Mouse (Mus musculus): ENCODE results near the gene Izumo4. TPM values are rescaled to one million over a fixed set of nuclear protein-coding genes. Genes with fewer than 3 reads are reported as not detected.

Izumo4 gene
- polyA plus RNA-seq, 1 experiment from 2014 or later = 7.9 TPM

- no peaks in the 10 kb centered on the region for H3K27me3 ChIP-seq (ENCODE audit: insufficient read depth, low read length)
- peak overlapping the region; percentile 95 for H3K4me3 ChIP-seq (ENCODE audit: low read depth, low read length)
- peak; percentile 79 for ATAC-seq
- H3K4me2 ChIP-seq (ENCODE audit: low read depth, low read length) = peak overlapping the region; percentile 78
- peak overlapping the region; percentile 96 for H3K9ac ChIP-seq (replicated peaks)
- peak overlapping the region; percentile 100 for H3K27ac ChIP-seq (ENCODE audit: low read depth)
- peak; percentile 99 for DNase-seq
- peaks cover 62% of the 10 kb centered on the region for H3K4me1 ChIP-seq (ENCODE audit: insufficient read depth)
- H3K36me3 ChIP-seq (replicated peaks; ENCODE audit: insufficient read depth, low read length) = peaks cover 25% of the 10 kb centered on the region
- no peaks in the 10 kb centered on the region for H3K9me3 ChIP-seq (ENCODE audit: low read length)
- TF ChIP-seq CTCF (IDR thresholded peaks at IDR 0.05; ENCODE audit: low read depth) (no peak), EP300 (IDR thresholded peaks at IDR 0.05; ENCODE audit: low read depth) (peak; percentile 44; the same call in 1 of the 2 replicates)
- 2% methylated on average over 43 of the region's 78 CpGs for WGBS (ENCODE audit: insufficient replicate concordance)
These were observed 25.6 kb upstream of the Izumo4 start for GRCm38 (mm10) chr10:80676198-80676928.

- H3K27ac ChIP-seq (ENCODE audit: low read depth) = peak overlapping the region; percentile 100
- peaks cover 16% of the 10 kb centered on the region for H3K36me3 ChIP-seq (replicated peaks; ENCODE audit: insufficient read depth, low read length)
- H3K4me2 ChIP-seq (ENCODE audit: low read depth, low read length) = peak overlapping the region; percentile 78
- no peaks in the 10 kb centered on the region for H3K9me3 ChIP-seq (ENCODE audit: low read length)
- H3K4me3 ChIP-seq (ENCODE audit: low read depth, low read length) = peak overlapping the region; percentile 95
- no peaks in the 10 kb centered on the region for H3K27me3 ChIP-seq (ENCODE audit: insufficient read depth, low read length)
- ATAC-seq = peak; percentile 26
- TF ChIP-seq CTCF (IDR thresholded peaks at IDR 0.05; ENCODE audit: low read depth) (no peak), EP300 (IDR thresholded peaks at IDR 0.05; ENCODE audit: low read depth) (no peak)
- peak overlapping the region; percentile 82 for H3K9ac ChIP-seq (replicated peaks)
- H3K4me1 ChIP-seq (ENCODE audit: insufficient read depth) = peaks cover 61% of the 10 kb centered on the region
- WGBS (ENCODE audit: insufficient replicate concordance) = 4% methylated on average over 9 of the region's 9 CpGs
- peak; percentile 63 for DNase-seq
These were observed 24.7 kb upstream of the Izumo4 start for GRCm38 (mm10) chr10:80677128-80677875.

GRCm38 (mm10) chr10:80677942-80678436 is 24.0 kb upstream of the Izumo4 start, which contains the start of gene Mknk2:
Gene Mknk2 (minus strand): TSS chr10:80678112.
- Histone ChIP-seq H3K9ac (replicated peaks) (peak within 1 kb of the TSS; percentile 82), H3K4me3 (ENCODE audit: low read depth, low read length) (peak within 1 kb of the TSS; percentile 95), H3K27me3 (ENCODE audit: insufficient read depth, low read length) (no peaks in the 10 kb centered on the region), H3K9me3 (ENCODE audit: low read length) (no peaks in the 10 kb centered on the region), H3K4me1 (ENCODE audit: insufficient read depth) (peaks cover 54% of the 10 kb centered on the region), H3K36me3 (replicated peaks; ENCODE audit: insufficient read depth, low read length) (peaks cover 9% of the 10 kb centered on the region), H3K27ac (ENCODE audit: low read depth) (peak within 1 kb of the TSS; percentile 100), H3K4me2 (ENCODE audit: low read depth, low read length) (peak within 1 kb of the TSS; percentile 78)
- ATAC-seq (peak; percentile 75), DNase-seq (peak; percentile 97)
- WGBS (ENCODE audit: insufficient replicate concordance) = 7% methylated on average over 8 of the region's 8 CpGs
- TF ChIP-seq CTCF (IDR thresholded peaks at IDR 0.05; ENCODE audit: low read depth) = 0 out of 2 replicates have a peak, but pooled peaks have one; percentile 8
- TF ChIP-seq EP300 (IDR thresholded peaks at IDR 0.05; ENCODE audit: low read depth) = peak; percentile 79

GRCm38 (mm10) chr10:80678601-80679377 is 23.2 kb upstream of the Izumo4 start:
- DNase-seq (peak; percentile 70), ATAC-seq (no peak)
- TF ChIP-seq CTCF (IDR thresholded peaks at IDR 0.05; ENCODE audit: low read depth) (no peak), EP300 (IDR thresholded peaks at IDR 0.05; ENCODE audit: low read depth) (no peak)
- Histone ChIP-seq H3K9ac (replicated peaks) (peak overlapping the region; percentile 82), H3K4me3 (ENCODE audit: low read depth, low read length) (peak overlapping the region; percentile 95; the same call in 1 of the 2 replicates), H3K36me3 (replicated peaks; ENCODE audit: insufficient read depth, low read length) (peaks cover 3% of the 10 kb centered on the region; the same call in 1 of the 2 replicates), H3K4me2 (ENCODE audit: low read depth, low read length) (peak overlapping the region; percentile 78), H3K9me3 (ENCODE audit: low read length) (no peaks in the 10 kb centered on the region), H3K27me3 (ENCODE audit: insufficient read depth, low read length) (no peaks in the 10 kb centered on the region), H3K27ac (ENCODE audit: low read depth) (peak overlapping the region; percentile 100), H3K4me1 (ENCODE audit: insufficient read depth) (peaks cover 48% of the 10 kb centered on the region)
- WGBS (ENCODE audit: insufficient replicate concordance) = 21% methylated on average over 10 of the region's 10 CpGs

- Histone ChIP-seq H3K4me2 (ENCODE audit: low read depth, low read length) (peak overlapping the region; percentile 78; the same call in 1 of the 2 replicates), H3K36me3 (replicated peaks; ENCODE audit: insufficient read depth, low read length) (no peaks in the 10 kb centered on the region), H3K4me1 (ENCODE audit: insufficient read depth) (peaks cover 47% of the 10 kb centered on the region), H3K4me3 (ENCODE audit: low read depth, low read length) (no peak overlapping the region), H3K27ac (ENCODE audit: low read depth) (peak overlapping the region; percentile 100), H3K9me3 (ENCODE audit: low read length) (no peaks in the 10 kb centered on the region), H3K27me3 (ENCODE audit: insufficient read depth, low read length) (no peaks in the 10 kb centered on the region), H3K9ac (replicated peaks) (peak overlapping the region; percentile 82; the same call in 1 of the 2 replicates)
- WGBS (ENCODE audit: insufficient replicate concordance) = 49% methylated on average over 9 of the region's 9 CpGs
- no peak for TF ChIP-seq CTCF (IDR thresholded peaks at IDR 0.05; ENCODE audit: low read depth)
- no peak for TF ChIP-seq EP300 (IDR thresholded peaks at IDR 0.05; ENCODE audit: low read depth)
- DNase-seq (no peak), ATAC-seq (no peak)
These were observed 22.3 kb upstream of the Izumo4 start for GRCm38 (mm10) chr10:80679556-80680259.
